ENCODE assay signal across 14 mouse cellular contexts in genomic region chr10:24190392-24190791, GRCm38 (mm10). TPM values are rescaled to one million over a fixed set of nuclear protein-coding genes. Genes with fewer than 3 reads are reported as not detected.
DNase-seq lines count a peak whose midpoint lies in the region; ATAC-seq and TF ChIP-seq lines count a peak whose summit lies in the region.
"Had no signal": no experiment of that assay in that cellular context is flagged by ENCODE, and none has a peak within 500 bp of the region (broad histone marks: within the 10 kb centered on the region; RNA-seq: fewer than 3 reads in every experiment).

No protein-coding gene starts in this region.

- no peak overlapping the region for H3K9ac ChIP-seq in hindbrain, postnatal 0 days (replicated peaks; ENCODE audit: low read length)
- H3K9ac ChIP-seq in hindbrain, embryonic 14.5 days = no peak overlapping the region
- no peak overlapping the region for H3K9ac ChIP-seq in midbrain, embryonic 14.5 days (replicated peaks; ENCODE audit: low read length)
- H3K9ac ChIP-seq: limb, embryonic 12.5 days had no signal

- H3K36me3 ChIP-seq in hindbrain, postnatal 0 days (ENCODE audit: insufficient read depth, low read length) = peaks cover 24% of the 10 kb centered on the region; the same call in 1 of the 2 replicates
- H3K36me3 ChIP-seq in hindbrain, embryonic 14.5 days (replicated peaks; ENCODE audit: control insufficient read depth, insufficient read depth) = peaks cover 44% of the 10 kb centered on the region
- H3K36me3 ChIP-seq in midbrain, embryonic 14.5 days (ENCODE audit: control insufficient read depth, insufficient read depth, low read length) = peaks cover 27% of the 10 kb centered on the region

- H3K4me3 ChIP-seq in hindbrain, postnatal 0 days (ENCODE audit: low read length) = no peak overlapping the region
- no peak overlapping the region for H3K4me3 ChIP-seq in hindbrain, embryonic 14.5 days (replicated peaks; ENCODE audit: low read length)
- H3K4me3 ChIP-seq in midbrain, embryonic 14.5 days (replicated peaks; ENCODE audit: low read depth, low read length) = no peak overlapping the region
- H3K4me3 ChIP-seq: limb, embryonic 12.5 days had no signal

- peak; percentile 13 for DNase-seq in adrenal gland, postnatal 10 days
- DNase-seq in adrenal gland, adult 18-20 months (ENCODE audit: low spot score in 2 of 2) = no peak
- peak; percentile 28 for DNase-seq in hindbrain, postnatal 0 days (ENCODE audit: low spot score)
- DNase-seq in hindbrain, embryonic 14.5 days (ENCODE audit: low spot score) = no peak
- DNase-seq in lung, postnatal 10 days = peak; percentile 17
- DNase-seq in lung, postnatal 36 days = no peak
- DNase-seq in midbrain, embryonic 14.5 days = peak; percentile 16
- no peak for DNase-seq in spleen, postnatal 10 days (ENCODE audit: low spot score in 2 of 2)
- DNase-seq: adrenal gland, adult 8-10 months; cerebellum, adult 11-12 months; kidney, adult 11 months; spleen, adult 18-20 months had no signal

- no peaks in the 10 kb centered on the region for H3K27me3 ChIP-seq in hindbrain, postnatal 0 days (ENCODE audit: insufficient read depth, low read length)
- H3K27me3 ChIP-seq in hindbrain, embryonic 14.5 days (ENCODE audit: control insufficient read depth, insufficient read depth, low read length) = no peaks in the 10 kb centered on the region
- H3K27me3 ChIP-seq in midbrain, embryonic 14.5 days (ENCODE audit: control insufficient read depth, insufficient read depth, low read length) = no peaks in the 10 kb centered on the region
- H3K27me3 ChIP-seq: limb, embryonic 12.5 days had no signal

- peak; percentile 58 for TF ChIP-seq CTCF in hindbrain, postnatal 0 days (IDR thresholded peaks at IDR 0.05; ENCODE audit: low read depth)

- no peaks in the 10 kb centered on the region for H3K9me3 ChIP-seq in hindbrain, postnatal 0 days (ENCODE audit: low read length)
- H3K9me3 ChIP-seq in hindbrain, embryonic 14.5 days (ENCODE audit: control insufficient read depth, low read length) = no peaks in the 10 kb centered on the region
- H3K9me3 ChIP-seq in midbrain, embryonic 14.5 days (ENCODE audit: control insufficient read depth, low read length) = no peaks in the 10 kb centered on the region
- H3K9me3 ChIP-seq: limb, embryonic 12.5 days had no signal

- peak; percentile 62; the same call in 1 of the 2 replicates for ATAC-seq in hindbrain, postnatal 0 days
- no peak for ATAC-seq in hindbrain, embryonic 14.5 days (ENCODE audit: low FRiP score)
- no peak for ATAC-seq in midbrain, embryonic 14.5 days (ENCODE audit: low FRiP score, low TSS enrichment)

- no peaks in the 10 kb centered on the region for H3K4me1 ChIP-seq in hindbrain, postnatal 0 days (ENCODE audit: insufficient read depth, low read length)
- no peaks in the 10 kb centered on the region for H3K4me1 ChIP-seq in hindbrain, embryonic 14.5 days (replicated peaks; ENCODE audit: control insufficient read depth, insufficient read depth, low read length)
- H3K4me1 ChIP-seq in midbrain, embryonic 14.5 days (ENCODE audit: control insufficient read depth, insufficient read depth, low read length) = no peaks in the 10 kb centered on the region
- H3K4me1 ChIP-seq: limb, embryonic 12.5 days had no signal

- WGBS in hindbrain, postnatal 0 days = 52% methylated on average over 7 of the region's 7 CpGs
- 65% methylated on average over 7 of the region's 7 CpGs for WGBS in hindbrain, embryonic 14.5 days
- 65% methylated on average over 7 of the region's 7 CpGs for WGBS in midbrain, embryonic 14.5 days

- H3K4me2 ChIP-seq in hindbrain, postnatal 0 days (ENCODE audit: low read depth, low read length) = no peak overlapping the region
- no peak overlapping the region for H3K4me2 ChIP-seq in hindbrain, embryonic 14.5 days (replicated peaks)
- H3K4me2 ChIP-seq in midbrain, embryonic 14.5 days (ENCODE audit: low read length) = no peak overlapping the region
- H3K4me2 ChIP-seq: limb, embryonic 12.5 days had no signal

- no peak overlapping the region for H3K27ac ChIP-seq in hindbrain, postnatal 0 days
- no peak overlapping the region for H3K27ac ChIP-seq in hindbrain, embryonic 14.5 days
- no peak overlapping the region for H3K27ac ChIP-seq in midbrain, embryonic 14.5 days (replicated peaks; ENCODE audit: low read depth, low read length)
- H3K27ac ChIP-seq: limb, embryonic 12.5 days had no signal

RNA-seq across cellular contexts. Expression of gene Moxd1, which starts 32.9 kb away (rescaled TPM):
- total RNA-seq in adrenal gland, postnatal 10 days (2021) = 1 to 10 TPM; 1.0 to 1.9 TPM
- total RNA-seq in adrenal gland, adult 18-20 months (2021) = under 1 TPM in 1 of 2 experiments, not detected in 1; 0.26 TPM
- total RNA-seq in hindbrain, postnatal 0 days (2014; rRNA removed) = 10.6 and 14.3 TPM in 2 replicates
- polyA plus RNA-seq in hindbrain, postnatal 0 days (2015; fragmentation: Nextera tagmentation; extraction: Ambion mirVana) = 12.9 and 16.2 TPM in 2 replicates
- 8.2 and 11.1 TPM in 2 replicates for polyA plus RNA-seq in hindbrain, embryonic 14.5 days (2014; fragmentation: Nextera tagmentation; extraction: Ambion mirVana)
- 0.26 and 2.7 TPM in 2 replicates for polyA plus RNA-seq in midbrain, embryonic 14.5 days (2014; fragmentation: Nextera tagmentation; extraction: Ambion mirVana)
- total RNA-seq: MEL had no signal

RNA-seq across cellular contexts. Expression of gene Stx7, which starts 41.3 kb away (rescaled TPM):
- total RNA-seq in adrenal gland, postnatal 10 days (2021) = 10 to 100 TPM; 92.2 to 97.9 TPM
- 100 to 1,000 TPM; 137 to 143 TPM for total RNA-seq in adrenal gland, adult 18-20 months (2021)
- total RNA-seq in hindbrain, postnatal 0 days (2014; rRNA removed) = 109 and 111 TPM in 2 replicates
- polyA plus RNA-seq in hindbrain, postnatal 0 days (2015; fragmentation: Nextera tagmentation; extraction: Ambion mirVana) = 289 and 299 TPM in 2 replicates
- 355 and 384 TPM in 2 replicates for polyA plus RNA-seq in hindbrain, embryonic 14.5 days (2014; fragmentation: Nextera tagmentation; extraction: Ambion mirVana)
- 326 and 358 TPM in 2 replicates for polyA plus RNA-seq in midbrain, embryonic 14.5 days (2014; fragmentation: Nextera tagmentation; extraction: Ambion mirVana)

Comparison
In these comparisons a context has a peak if more than half of its experiments do, and no peak if none do; other contexts are left out.
1. DNase-seq: peak in adrenal gland, postnatal 10 days (single experiment), hindbrain, postnatal 0 days (single experiment), lung, postnatal 10 days (single experiment) and midbrain, embryonic 14.5 days (single experiment); none in adrenal gland, adult 18-20 months (0 of 2), hindbrain, embryonic 14.5 days (single experiment), lung, postnatal 36 days (single experiment) and spleen, postnatal 10 days (0 of 2).